Mouse (Mus musculus): ENCODE measurements around the gene Gipc2. TPM values are rescaled to one million over a fixed set of nuclear protein-coding genes. Genes with fewer than 3 reads are reported as not detected.

Gipc2 gene
- total RNA-seq, 2 experiments from 2014 or later = 0.69 to 0.75 TPM

DNA sequence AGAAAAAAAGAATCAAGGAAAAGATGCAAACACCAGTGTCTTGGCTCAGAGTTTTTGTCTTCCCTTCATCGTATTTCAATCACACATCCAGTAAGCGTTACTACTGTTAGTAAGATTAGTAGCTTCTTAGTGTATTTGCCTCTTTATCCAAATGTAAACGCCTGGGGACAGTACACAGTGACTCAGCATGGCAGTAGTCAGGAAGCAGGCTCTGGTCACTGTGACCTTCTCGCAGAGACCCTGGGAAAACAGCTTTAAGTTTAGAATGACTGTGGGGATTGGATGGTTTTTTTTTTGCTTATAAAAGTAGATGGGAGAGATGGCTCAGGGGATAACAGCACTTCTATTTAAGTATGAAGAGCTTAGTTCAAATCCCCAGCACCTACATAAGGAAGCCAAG, 46.0 kb downstream of the Gipc2 start:
- H3K4me3 ChIP-seq = no peak overlapping the region
- peak overlapping the region; percentile 84 for H3K27ac ChIP-seq
- intact Hi-C loops (cut with DNase I) = loop anchor here (10.0 kb wide), 1 partner anchor 195 kb away; no protein-coding TSS in a partner anchor
- no peak for TF ChIP-seq CTCF (IDR thresholded peaks at IDR 0.05)
- no peak for DNase-seq

DNA sequence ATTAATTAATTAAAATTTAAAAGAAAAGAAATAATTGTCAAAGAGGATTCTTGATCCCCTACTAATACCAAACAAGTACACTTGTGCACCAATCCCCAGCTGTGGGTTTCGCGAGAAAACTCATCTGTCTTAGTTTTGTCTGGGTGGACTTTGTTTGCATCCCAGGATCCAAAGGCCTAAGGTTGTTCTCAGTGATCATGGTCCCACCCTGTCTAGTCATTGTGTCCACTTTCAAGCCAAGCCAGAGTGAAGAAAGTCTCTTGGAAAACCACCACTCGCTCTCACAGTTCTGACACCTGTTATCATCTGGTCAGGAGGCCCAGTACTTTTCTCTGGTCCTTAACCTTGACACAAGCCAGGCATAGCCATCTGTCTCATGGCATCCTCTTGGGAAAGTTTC, 48.1 kb downstream of the Gipc2 start:
- no peak overlapping the region for H3K27ac ChIP-seq
- no peak for TF ChIP-seq CTCF (IDR thresholded peaks at IDR 0.05)
- no peak overlapping the region for H3K4me3 ChIP-seq
- no peak for DNase-seq
- intact Hi-C loops (cut with DNase I) = loop anchor here (10.0 kb wide), 1 partner anchor 197 kb away; no protein-coding TSS in a partner anchor

DNA sequence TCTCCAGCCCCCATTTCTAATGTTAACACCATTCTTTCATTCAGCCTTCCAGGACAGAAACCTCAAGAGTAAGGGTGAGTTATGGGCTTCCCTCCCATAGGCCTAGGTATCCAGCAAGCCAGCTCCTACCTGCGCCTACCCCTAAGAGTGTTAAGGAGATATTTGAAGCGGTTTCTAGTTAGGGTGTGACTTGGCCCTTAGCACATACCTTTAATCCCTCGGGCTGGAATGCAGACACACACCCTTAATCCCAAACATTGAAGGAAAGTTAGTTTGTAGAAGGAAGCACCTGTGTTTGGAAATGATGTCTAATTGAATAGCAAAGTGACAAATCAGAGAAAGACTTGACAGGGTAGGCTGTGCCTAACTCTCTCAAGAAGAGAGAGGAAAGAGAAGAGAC, 49.9 kb downstream of the Gipc2 start:
- no peak overlapping the region for H3K4me3 ChIP-seq
- intact Hi-C loops (cut with DNase I) = loop anchor here (10.0 kb wide), 1 partner anchor 199 kb away; no protein-coding TSS in a partner anchor
- no peak overlapping the region for H3K27ac ChIP-seq
- TF ChIP-seq CTCF (IDR thresholded peaks at IDR 0.05) = no peak
- no peak for DNase-seq

DNA sequence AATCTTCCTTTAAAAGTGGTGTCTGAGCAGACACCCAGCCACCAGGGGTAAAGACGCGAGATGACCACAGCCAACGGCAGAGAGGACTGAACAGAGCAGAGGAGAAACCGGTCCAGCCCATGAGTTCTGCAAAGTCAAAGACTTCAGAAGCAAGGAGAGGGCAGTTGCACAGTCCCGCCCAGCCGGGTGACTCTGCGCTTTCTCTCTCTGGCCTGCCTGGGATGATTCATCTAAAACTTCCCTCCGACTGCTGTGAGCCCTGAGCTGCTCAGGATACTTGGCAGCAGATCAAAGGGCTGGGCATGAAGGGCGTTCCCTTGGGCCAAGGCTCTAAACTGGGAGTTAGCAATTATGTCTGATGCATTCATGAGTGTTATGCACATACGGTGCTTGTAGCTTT, 51.2 kb downstream of the Gipc2 start:
- Histone ChIP-seq H3K27ac (peak overlapping the region; percentile 81), H3K4me3 (peak overlapping the region; percentile 51)
- intact Hi-C loops (cut with DNase I) = loop anchor here (5.0 to 10.0 kb wide), 3 partner anchors 98 to 200 kb away; partner anchors contain the start of genes Dnajb4 and Fubp1

GRCm38 (mm10) chr3:152114222-152114621, 51.8 kb downstream of the Gipc2 start:
- TF ChIP-seq CTCF (IDR thresholded peaks at IDR 0.05) = no peak
- H3K27ac ChIP-seq = peak overlapping the region; percentile 81
- peak overlapping the region; percentile 51 for H3K4me3 ChIP-seq
- peak; percentile 46 for DNase-seq
- intact Hi-C loops (cut with DNase I) = loop anchor here (5.0 to 10.0 kb wide), 3 partner anchors 98 to 201 kb away; partner anchors contain the start of genes Dnajb4 and Fubp1

More for the DNA sequence above, 51.2 kb downstream of the Gipc2 start:
- no peak; the same call in 1 of the 2 replicates for TF ChIP-seq CTCF (IDR thresholded peaks at IDR 0.05)
- DNase-seq = peak; percentile 89

- intact Hi-C loops (cut with DNase I) = loop anchor here (5.0 to 10.0 kb wide), 3 partner anchors 99 to 201 kb away; partner anchors contain the start of genes Dnajb4 and Fubp1
- Histone ChIP-seq H3K4me3 (no peak overlapping the region), H3K27ac (peak overlapping the region; percentile 81; the same call in 1 of the 2 replicates)
- DNase-seq = no peak
- no peak for TF ChIP-seq CTCF (IDR thresholded peaks at IDR 0.05)
Measured at GRCm38 (mm10) chr3:152113496-152113895, 52.5 kb downstream of the Gipc2 start.

DNA sequence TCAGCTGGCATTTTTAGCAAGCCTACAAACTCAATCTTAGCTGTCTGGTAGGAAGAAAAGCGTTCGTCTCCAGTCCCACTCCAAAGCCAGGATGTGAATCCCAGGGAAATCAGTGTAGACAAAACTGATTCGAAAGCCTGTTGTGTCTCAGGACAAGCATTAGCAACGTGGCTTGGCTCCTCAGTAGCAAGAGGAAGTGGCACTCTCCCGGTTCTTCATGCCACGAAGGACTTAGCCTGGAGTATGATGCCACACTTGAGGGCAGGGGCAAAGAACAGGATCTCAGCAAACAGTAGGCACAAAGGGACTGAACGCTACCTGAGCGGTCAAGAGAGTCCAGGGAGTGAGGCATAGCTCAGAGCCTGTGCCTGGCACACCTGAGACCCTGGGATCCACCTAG, 53.4 kb downstream of the Gipc2 start:
- no peak for TF ChIP-seq CTCF (IDR thresholded peaks at IDR 0.05)
- H3K27ac ChIP-seq = 0 out of 2 replicates have a peak overlapping the region, but pooled peaks have one; percentile 5
- no peak overlapping the region for H3K4me3 ChIP-seq
- intact Hi-C loops (cut with DNase I) = loop anchor here (5.0 to 10.0 kb wide), 3 partner anchors 100 to 202 kb away; partner anchors contain the start of genes Dnajb4 and Fubp1
- no peak for DNase-seq

GRCm38 (mm10) chr3:152111482-152111881, 54.5 kb downstream of the Gipc2 start:
- TF ChIP-seq CTCF (IDR thresholded peaks at IDR 0.05) = no peak
- H3K27ac ChIP-seq = peak overlapping the region; percentile 80
- H3K4me3 ChIP-seq = peak overlapping the region; percentile 50
- intact Hi-C loops (cut with DNase I) = loop anchor here (2.0 to 10.0 kb wide), 4 partner anchors 81 to 203 kb away; partner anchors contain the start of genes Dnajb4 and Fubp1
- DNase-seq = no peak

DNA sequence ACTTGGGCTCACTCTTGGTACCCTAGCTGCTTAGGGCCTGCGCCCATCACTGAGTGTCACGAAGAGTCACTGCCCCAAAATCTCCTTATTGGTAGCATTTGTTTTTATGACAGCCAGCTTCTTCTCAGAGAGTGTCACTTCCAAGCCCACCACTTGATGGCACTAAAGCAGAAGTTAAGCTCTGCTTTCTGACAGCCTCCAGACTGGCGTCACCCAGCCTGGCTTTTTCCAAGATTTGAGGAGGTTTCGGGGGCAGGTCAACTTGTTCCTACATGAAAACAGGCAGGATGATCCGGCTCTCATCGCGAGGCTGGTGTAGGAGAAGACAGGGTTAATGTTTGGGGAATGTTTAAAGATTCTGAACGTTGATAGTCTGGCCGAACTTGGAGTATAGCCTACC, 54.9 kb downstream of the Gipc2 start:
- Histone ChIP-seq H3K4me3 (peak overlapping the region; percentile 50), H3K27ac (peak overlapping the region; percentile 80)
- DNase-seq = peak; percentile 84
- peak; percentile 85 for TF ChIP-seq CTCF (IDR thresholded peaks at IDR 0.05)
- intact Hi-C loops (cut with DNase I) = loop anchor here (2.0 to 10.0 kb wide), 4 partner anchors 82 to 204 kb away; partner anchors contain the start of genes Dnajb4 and Fubp1

GRCm38 (mm10) chr3:152109260-152109587, 56.8 kb downstream of the Gipc2 start:
- intact Hi-C loops (cut with DNase I) = no loop called here
- TF ChIP-seq CTCF (IDR thresholded peaks at IDR 0.05) = no peak
- no peak for DNase-seq
- Histone ChIP-seq H3K4me3 (no peak overlapping the region), H3K27ac (no peak overlapping the region)

DNA sequence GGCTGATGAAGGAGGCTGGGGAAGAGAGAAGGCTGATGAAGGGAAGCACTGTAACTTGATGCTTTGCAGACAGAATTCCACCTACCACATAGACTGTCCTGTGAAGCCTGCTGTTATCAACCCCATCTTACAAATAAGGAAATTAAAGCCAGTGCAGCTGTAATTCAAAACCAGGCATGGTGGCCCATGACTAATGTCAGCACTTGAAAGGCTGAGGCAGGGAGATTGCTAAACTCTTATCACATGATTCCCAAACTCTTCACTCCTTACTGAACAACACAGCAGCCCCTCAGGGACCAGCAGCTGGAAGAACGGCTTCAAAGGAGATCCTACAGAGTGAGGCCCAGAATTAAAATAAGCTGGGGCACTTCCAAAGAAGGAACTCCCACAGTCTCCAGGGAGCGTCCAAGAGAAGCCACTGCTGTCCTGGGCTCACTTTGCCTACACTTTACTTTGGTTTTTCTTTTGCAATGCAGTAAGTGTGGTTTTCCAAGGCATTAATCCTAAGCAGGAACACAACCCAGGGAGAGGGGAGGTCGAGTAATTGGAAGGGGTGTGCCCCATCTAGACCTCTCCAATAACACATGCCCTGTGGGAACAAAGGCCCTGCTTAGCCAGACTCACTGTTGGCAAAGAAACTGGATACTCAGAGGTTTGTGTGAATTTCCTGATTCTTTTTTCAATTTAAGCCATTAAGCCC, 57.3 kb downstream of the Gipc2 start:
- Histone ChIP-seq H3K27ac (peak overlapping the region; percentile 41), H3K4me3 (no peak overlapping the region)
- intact Hi-C loops (cut with DNase I) = no loop called here
- TF ChIP-seq CTCF (IDR thresholded peaks at IDR 0.05) = no peak
- no peak for DNase-seq

- intact Hi-C loops (cut with DNase I) = no loop called here
- Histone ChIP-seq H3K4me3 (peak overlapping the region; percentile 55), H3K27ac (peak overlapping the region; percentile 25; the same call in 1 of the 2 replicates)
- no peak for DNase-seq
- no peak for TF ChIP-seq CTCF (IDR thresholded peaks at IDR 0.05)
Measured at GRCm38 (mm10) chr3:152108003-152108395, 58.0 kb downstream of the Gipc2 start.
